Mouse (Mus musculus) small intestine, adult 2 months (tissue): ENCODE data around the gene Dffb.

ENCODE experiments used
- CTCF ChIP-seq: fragments of 200-500 bp; IDR thresholded peaks from 2 replicates; pipeline ENCODE4 v1.5.1; 2012; ENCODE audit warnings: low read depth, mild to moderate bottlenecking, control low read depth, inconsistent platforms, low read length, moderate library complexity, mixed read lengths; ENCODE audit not compliant: insufficient replicate concordance, insufficient read length; ENCODE audit errors: extremely low read depth
- POLR2A ChIP-seq: fragments of 200-500 bp; IDR thresholded peaks from 2 replicates; pipeline ENCODE4 v1.6.1; 2012; ENCODE audit warnings: low read depth, mild to moderate bottlenecking, control low read depth, inconsistent platforms, low read length, moderate library complexity

- TF ChIP-seq CTCF, result no peak
- no peak for TF ChIP-seq POLR2A
Observed at GRCm38 (mm10) chr4:153928772-153929299, 46.1 kb downstream of the Dffb start.
